Mouse (Mus musculus) cerebellum, postnatal 25 days (tissue): ENCODE measurements around the gene Cacna1d.
A peak's percentile ranks its signal among the peaks of the same experiment; 100 is the strongest.

Source experiments
- DNase-seq, 2 experiments: peaks; one replicate each; pipeline ENCODE4 v3.0.0; 2021; ENCODE audit warnings: mixed read lengths in 2 of 2

The Cacna1d gene

GRCm38 (mm10) chr14:30196959-30197358 is 294.3 kb downstream of the Cacna1d start:
- DNase-seq: peak in 1 of 2 experiments; percentile 48

GRCm38 (mm10) chr14:30196235-30196634 is 295.0 kb downstream of the Cacna1d start:
- peak; percentile 56 to 66 for DNase-seq

GRCm38 (mm10) chr14:30190308-30190971 is 300.8 kb downstream of the Cacna1d start:
- no peak for DNase-seq

GRCm38 (mm10) chr14:30185616-30186274 is 305.5 kb downstream of the Cacna1d start:
- no peak for DNase-seq

DNA sequence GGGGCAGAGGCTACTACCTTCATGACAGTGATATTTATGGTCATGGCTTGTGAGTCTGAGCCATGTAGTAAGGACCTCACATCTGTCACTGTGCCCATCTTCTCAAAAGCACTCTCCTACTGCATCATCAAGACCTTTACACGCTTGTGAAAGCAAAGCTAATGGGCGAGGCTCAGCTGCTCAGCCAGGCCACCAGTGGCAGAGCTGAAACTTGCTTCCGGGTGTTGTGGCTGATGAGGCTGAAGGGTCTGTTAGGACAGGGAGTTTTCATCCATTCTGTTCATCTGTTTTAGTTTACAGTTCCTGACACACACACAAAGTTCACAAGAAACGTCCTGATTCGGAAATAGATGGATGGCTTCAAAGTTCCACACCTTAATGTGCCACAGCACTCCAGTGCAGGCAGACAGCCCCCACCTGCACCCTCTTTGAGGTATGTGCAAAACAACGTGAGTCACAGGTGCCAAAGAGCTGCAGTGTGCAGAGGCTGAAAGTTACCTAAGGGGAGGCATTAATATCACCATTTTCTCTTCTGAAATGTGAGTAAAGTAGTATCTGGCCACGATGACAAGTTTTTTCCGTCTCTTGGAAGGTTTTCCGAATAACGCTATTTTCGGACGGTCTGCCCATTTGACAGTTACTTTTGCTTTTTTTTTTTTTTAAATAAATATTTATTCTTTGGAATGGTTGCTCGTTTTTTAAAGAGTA is 306.7 kb downstream of the Cacna1d start:
- DNase-seq: no peak

GRCm38 (mm10) chr14:30184013-30184412 is 307.2 kb downstream of the Cacna1d start:
- DNase-seq: no peak

DNA sequence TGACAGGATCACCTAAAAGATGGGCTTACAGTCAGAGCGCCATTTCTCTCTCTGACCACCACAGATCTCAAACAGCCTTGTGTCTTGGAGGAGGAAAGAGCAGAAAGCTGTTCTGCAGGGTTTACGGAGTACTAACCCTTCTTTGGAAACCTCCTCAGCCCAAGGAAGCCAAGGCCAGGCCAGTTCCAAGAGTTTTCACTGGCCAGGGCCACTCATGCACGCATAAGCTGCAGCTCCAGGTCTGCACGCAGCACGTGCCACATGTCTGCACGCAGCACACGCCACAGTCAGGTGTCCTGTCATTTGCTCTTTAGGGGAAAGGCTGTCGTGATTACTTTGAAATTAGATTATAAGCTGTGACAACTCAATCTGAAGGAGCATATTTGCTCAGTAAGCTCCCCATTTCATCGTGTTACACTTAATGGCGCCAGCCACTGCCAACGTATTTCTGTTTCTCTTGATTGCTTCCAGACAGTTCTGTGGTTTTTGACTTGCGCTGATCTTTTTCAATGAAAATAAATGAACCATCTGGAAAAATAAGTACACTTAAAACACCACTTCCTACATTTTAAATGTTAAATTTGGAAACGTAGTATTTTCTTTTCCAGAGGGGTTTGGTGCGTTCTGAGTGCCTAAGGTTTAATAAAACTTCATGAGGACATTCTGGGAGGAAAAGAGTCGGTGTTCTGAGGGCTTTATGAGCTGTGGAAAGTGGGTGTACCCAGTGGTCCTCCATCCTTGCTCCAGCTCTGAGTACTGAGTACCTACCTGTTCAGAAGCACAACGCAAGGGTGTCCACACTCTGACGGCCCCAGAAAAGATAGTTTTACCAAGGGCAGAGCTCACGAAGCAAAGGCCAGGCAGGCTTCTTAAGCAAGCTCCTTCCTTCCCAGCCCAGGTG is 308.4 kb downstream of the Cacna1d start:
- no peak for DNase-seq

DNA sequence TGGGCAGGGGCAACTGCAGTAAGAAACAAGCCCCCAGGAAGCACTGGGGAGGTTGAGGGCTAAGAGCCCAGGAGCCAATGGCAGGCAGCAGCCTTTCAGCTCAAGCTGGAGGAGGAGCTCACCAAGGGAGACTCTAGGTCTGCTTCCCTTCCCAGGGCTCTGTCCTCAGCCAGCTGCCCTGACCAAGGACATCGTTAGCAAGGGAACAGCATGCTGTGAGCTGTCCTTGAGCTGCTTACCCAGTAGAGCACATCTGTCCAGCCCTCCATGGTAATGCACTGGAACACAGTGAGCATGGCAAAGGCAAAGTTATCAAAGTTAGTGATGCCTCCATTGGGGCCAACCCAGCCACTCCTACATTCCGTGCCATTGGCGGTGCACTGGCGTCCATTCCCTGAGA is 312.9 kb downstream of the Cacna1d start:
- DNase-seq: no peak

- DNase-seq: peak; percentile 74 to 86
Observed at GRCm38 (mm10) chr14:30177850-30178249, 313.4 kb downstream of the Cacna1d start.

DNA sequence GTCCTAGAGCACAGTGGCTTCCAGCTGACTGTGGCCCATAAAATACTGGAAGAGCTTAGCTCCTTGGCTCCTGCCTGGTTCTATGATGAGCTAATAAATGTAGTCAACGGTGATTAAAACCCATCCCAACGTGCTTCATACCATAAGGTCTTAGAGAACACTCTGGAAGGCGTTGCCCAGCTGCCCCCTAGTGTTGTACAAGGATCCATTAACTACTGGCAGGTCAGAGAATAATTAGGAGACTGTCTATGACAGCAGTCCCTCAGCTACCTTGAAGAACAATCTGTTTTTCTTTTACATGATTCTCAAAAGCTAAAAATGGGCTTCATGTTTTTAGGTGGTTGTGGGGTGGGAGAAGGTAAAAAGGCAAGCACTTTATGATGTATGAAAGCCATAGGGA is 315.9 kb downstream of the Cacna1d start:
- no peak for DNase-seq

DNA sequence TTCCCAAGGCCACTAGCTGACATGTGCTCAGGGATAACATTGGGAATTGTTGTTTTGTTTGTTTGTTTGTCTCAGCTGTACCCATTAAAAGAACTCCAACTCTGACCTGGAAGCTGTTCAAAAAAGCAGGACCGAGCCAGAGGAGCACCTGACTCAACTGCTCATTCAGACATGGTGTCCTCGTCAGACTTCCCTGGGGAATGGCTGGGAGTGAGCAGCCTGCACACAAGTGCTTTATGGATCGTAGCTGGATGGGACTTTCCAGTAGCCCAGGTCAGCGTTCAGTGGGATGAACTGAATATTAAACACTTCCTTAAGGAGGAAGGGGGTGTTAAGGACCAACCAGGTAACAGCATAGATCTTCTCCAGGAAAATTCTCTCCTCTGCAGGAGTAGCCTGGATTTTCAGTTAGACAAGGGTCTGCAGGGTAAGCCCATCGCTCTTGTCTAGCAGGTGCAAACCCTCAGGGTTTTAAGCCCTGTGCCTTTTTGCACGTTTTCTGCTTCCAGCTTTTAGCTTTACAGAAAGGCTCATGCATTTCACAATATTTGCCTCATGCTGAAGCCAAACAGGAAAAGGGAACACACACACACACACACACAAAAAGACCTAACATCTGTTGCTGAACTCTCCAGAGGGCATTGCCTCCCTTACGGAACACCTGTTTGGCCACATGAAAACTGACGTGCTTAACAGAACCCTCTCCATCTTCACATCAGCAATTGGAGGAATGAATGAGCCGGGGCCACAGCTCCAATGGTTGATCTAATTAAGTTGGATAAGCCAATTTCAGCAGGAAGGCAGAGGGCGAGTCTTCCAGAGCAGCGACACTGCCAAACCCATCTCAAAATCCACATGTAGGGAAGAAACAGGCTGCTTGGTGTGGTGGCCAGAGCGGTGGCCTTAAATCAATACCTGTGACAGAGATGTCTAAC is 318.2 kb downstream of the Cacna1d start:
- no peak for DNase-seq

DNA sequence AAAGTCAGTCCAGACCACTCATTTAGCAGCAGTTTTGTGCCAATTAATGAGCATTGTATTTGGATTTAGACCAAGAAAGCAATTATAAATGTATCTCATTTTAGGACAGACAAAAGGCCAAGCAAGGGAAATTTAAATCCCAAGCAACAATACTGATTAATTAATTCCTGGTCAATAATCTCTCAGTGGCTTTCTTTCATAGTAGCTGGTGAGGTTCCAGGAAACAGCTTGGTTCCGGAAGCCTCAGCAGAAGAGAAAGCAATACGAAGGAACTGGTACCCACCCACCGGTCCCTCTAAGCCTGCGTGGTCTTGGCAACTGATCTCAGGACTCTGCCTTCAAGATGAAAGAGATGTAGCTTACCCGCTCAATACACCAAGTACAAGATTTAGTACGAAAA is 319.7 kb downstream of the Cacna1d start:
- no peak for DNase-seq

DNA sequence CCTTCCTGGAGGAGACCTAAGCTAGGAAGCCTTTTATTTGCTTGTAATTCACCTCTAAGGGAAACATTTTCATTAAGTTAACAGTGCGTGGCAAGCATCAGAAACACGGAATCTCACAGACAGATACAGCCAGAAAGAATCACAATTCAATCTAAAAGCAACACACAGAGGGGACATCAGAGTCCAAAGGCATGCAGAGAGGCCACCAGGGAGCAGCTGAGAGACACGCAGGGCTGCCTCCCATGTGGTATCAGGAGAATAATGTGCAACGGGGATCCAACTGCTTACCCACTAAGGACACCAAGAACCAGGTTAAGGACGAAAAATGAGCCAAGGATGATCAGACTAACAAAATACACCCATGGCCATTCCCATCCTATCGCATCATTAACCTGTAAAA is 320.2 kb downstream of the Cacna1d start:
- DNase-seq: no peak

DNA sequence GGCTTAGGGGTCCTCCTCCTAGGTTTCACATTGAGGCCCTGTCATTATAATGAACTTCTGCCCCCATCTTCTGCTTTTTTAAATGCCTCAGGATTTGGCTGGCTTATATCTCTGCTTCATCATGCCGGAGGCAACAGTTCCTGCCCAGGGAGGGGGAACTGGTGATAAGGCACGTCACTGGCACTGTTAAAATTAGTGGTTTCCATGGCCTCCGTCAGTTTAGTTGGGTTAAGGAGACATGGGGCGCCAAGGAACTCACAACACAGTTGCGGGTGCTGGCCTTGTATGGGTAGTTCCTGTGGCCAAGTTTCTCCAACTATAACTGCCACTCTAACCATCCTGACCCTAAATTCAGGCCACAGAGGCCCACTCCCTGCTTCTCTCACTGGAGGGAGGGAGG is 321.8 kb downstream of the Cacna1d start:
- no peak for DNase-seq

GRCm38 (mm10) chr14:30168902-30169301 is 322.4 kb downstream of the Cacna1d start:
- peak; percentile 53 to 70 for DNase-seq

- no peak for DNase-seq
Observed at GRCm38 (mm10) chr14:30168387-30168786, 322.9 kb downstream of the Cacna1d start.

DNA sequence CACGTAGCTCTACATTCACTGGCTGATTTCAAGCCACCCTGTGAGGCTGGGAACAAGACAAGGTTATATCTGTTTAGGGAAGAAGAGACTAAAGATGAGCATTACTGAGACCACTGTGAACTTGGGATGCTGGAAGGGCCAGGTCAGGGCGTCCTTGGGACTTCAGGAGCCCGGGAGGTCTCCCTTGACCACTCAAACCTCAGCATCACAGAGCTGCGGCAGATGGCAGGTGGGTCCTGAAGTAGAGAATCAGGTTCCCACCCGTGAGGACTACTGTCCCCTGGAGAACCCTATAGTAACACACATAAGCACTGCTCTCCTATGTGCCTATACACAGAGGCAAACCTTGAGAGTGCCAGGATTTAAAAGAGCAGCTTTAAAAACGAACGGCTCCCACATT is 323.6 kb downstream of the Cacna1d start:
- no peak for DNase-seq

GRCm38 (mm10) chr14:30166036-30166435 is 325.2 kb downstream of the Cacna1d start:
- DNase-seq: no peak

DNA sequence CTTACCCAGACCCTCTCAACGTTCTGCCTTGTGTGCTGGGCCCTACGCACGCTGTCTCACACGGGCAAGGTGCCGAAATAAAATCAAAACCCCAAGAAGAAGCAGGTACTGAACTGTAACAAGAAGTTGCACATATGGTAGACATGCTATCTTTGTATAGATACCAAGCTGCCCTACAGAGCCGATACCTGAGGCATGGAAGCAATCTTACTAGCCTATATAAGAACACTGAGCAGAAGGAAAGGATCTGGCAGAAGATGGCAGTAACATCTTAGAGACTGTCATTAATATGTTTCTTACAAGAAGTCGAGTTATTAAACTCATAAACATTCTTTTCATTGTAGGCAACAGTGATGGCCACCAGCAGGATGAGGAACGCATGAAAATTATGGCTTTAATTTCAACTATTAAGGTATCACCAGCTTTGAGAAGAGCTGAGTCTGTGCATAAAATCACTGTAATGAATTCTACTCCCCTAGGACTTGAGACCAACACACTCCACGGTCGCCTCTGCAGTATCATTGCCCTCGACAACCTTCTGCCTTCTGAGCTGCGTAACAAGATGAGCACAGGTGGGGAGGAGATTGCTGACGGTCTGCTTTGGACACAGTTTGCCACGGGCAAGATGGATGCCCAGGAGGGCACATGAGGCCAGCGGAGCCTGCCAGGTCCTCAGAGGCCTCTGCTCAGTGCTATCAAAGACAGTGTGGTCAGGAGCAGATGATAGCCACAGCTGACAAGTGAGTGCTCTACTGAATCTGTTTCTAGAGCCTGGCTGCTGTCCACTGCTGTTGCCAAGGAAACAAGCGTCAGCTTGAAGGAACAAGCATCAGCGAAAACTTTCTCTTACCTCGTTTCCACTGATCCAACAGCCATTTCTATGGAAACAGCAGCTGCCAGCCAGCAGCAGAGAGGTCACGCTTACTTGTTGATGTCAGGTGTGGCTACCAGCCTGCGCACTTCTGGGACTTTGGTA is 327.2 kb downstream of the Cacna1d start:
- DNase-seq: peak; percentile 30 to 53

DNA sequence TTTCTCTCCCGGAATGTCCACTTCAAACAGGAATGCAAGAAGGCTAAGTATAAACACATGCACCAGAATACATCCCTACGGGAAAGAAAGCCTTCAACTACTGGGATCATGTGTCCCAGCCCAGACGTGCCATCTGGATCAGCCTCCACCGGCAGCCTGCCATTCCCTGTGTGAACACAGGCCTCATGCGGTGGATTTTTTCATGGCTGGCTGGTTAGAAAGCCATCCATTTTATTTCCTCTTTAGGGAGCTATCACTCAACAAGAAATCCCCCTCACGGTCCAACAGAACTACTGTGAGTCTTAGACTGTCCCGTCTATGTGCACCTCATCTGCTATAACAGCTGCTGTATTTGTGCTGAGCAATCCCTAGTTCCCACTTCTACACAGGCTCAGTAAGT is 343.5 kb downstream of the Cacna1d start:
- DNase-seq: peak; percentile 73 to 81
